Mouse (Mus musculus) liver, embryonic 15.5 days (tissue): ENCODE data around the gene Trmt6. TPM values are rescaled to one million over a fixed set of nuclear protein-coding genes. Genes with fewer than 3 reads are reported as not detected.

Source experiments
- ATAC-seq: fragments of 200-750 bp; cut with Nextera tagmentation; 2 replicates; pipeline ENCODE4 v1.8.0; 2017; ENCODE audit warnings: moderate number of reproducible peaks, mild to moderate bottlenecking, moderate library complexity; ENCODE audit not compliant: insufficient read depth
- H3K27ac ChIP-seq: fragments of 300-500 bp; sonication (generic); replicated peaks from 2 replicates; pipeline ENCODE4 v1.5.1; 2015; ENCODE audit warnings: mild to moderate bottlenecking, inconsistent platforms
- H3K27me3 ChIP-seq: fragments of 300-500 bp; sonication (generic); 2 replicates; pipeline ENCODE4 v1.6.1; 2015; ENCODE audit warnings: mild to moderate bottlenecking, inconsistent platforms
- H3K36me3 ChIP-seq: fragments of 300-500 bp; sonication (generic); replicated peaks from 2 replicates; pipeline ENCODE4 v1.6.1; 2015; ENCODE audit warnings: moderate library complexity, mild to moderate bottlenecking, inconsistent platforms
- H3K4me1 ChIP-seq: fragments of 300-500 bp; sonication (generic); replicated peaks from 2 replicates; pipeline ENCODE4 v1.6.1; 2015; ENCODE audit warnings: inconsistent platforms
- H3K4me2 ChIP-seq: fragments of 300-500 bp; sonication (generic); 2 replicates; pipeline ENCODE4 v1.6.1; 2015; ENCODE audit warnings: moderate library complexity, mild to moderate bottlenecking, inconsistent platforms
- H3K4me3 ChIP-seq: fragments of 300-500 bp; sonication (generic); replicated peaks from 2 replicates; pipeline ENCODE4 v1.5.1; 2015; ENCODE audit warnings: mild to moderate bottlenecking, inconsistent platforms
- H3K9ac ChIP-seq: fragments of 300-500 bp; sonication (generic); 2 replicates; pipeline ENCODE4 v1.6.1; 2015; ENCODE audit warnings: moderate library complexity, mild to moderate bottlenecking, inconsistent platforms
- H3K9me3 ChIP-seq: fragments of 300-500 bp; sonication (generic); replicated peaks from 2 replicates; pipeline ENCODE4 v1.6.1; 2016; ENCODE audit warnings: inconsistent platforms
- WGBS: fragments of 180-500 bp; shearing (Covaris S2); methylation state at CpG from one replicate; pipeline ENCODE4 v1.1.7; 2015; ENCODE audit warnings: mixed read lengths; ENCODE audit not compliant: insufficient replicate concordance; 5-methylcytosine and 5-hydroxymethylcytosine counted together
- polyA plus RNA-seq: library from polyadenylated mRNA; unstranded; fragments of >200 nt; fragmentation: Nextera tagmentation; extraction: Ambion mirVana; gene quantifications from 2 replicates; pipeline ENCODE4 v1.2.1, GENCODE M21; 2015

Trmt6 gene
- 9.9 and 12.9 TPM in 2 replicates for polyA plus RNA-seq

GRCm38 (mm10) chr2:132815608-132816314 lies at the start of gene Trmt6, which contains the start of gene Mcm8:
Trmt6 (minus strand) TSS chr2:132816055.
Mcm8 (plus strand) TSS chr2:132816141.
- H3K27ac ChIP-seq, result peak within 1 kb of the TSS; percentile 89
- H3K27me3 ChIP-seq, result no peaks in the 10 kb centered on the region
- peak within 1 kb of the TSS; percentile 84 for H3K4me3 ChIP-seq
- ATAC-seq, result peak; percentile 97
- peaks cover 26% of the 10 kb centered on the region for H3K4me1 ChIP-seq
- H3K9me3 ChIP-seq, result no peaks in the 10 kb centered on the region
- H3K9ac ChIP-seq, result peak within 1 kb of the TSS; percentile 80
- WGBS, result under 1% methylated on average over 59 of the region's 59 CpGs
- H3K4me2 ChIP-seq, result peak within 1 kb of the TSS; percentile 93
- H3K36me3 ChIP-seq, result peaks cover 15% of the 10 kb centered on the region

GRCm38 (mm10) chr2:132863325-132863724 lies 47.5 kb upstream of the Trmt6 start:
- Histone ChIP-seq H3K27ac (no peak overlapping the region), H3K4me1 (no peaks in the 10 kb centered on the region), H3K4me3 (no peak overlapping the region), H3K36me3 (peaks cover 21% of the 10 kb centered on the region; the same call in 1 of the 2 replicates), H3K9ac (no peak overlapping the region), H3K9me3 (no peaks in the 10 kb centered on the region), H3K4me2 (no peak overlapping the region), H3K27me3 (no peaks in the 10 kb centered on the region)
- ATAC-seq, result no peak
- 76% methylated on average over 2 of the region's 2 CpGs for WGBS

GRCm38 (mm10) chr2:132861456-132861855 lies 45.6 kb upstream of the Trmt6 start:
- Histone ChIP-seq H3K27me3 (no peaks in the 10 kb centered on the region), H3K4me2 (no peak overlapping the region), H3K9me3 (no peaks in the 10 kb centered on the region), H3K4me3 (no peak overlapping the region), H3K4me1 (no peaks in the 10 kb centered on the region), H3K9ac (no peak overlapping the region), H3K27ac (no peak overlapping the region), H3K36me3 (peaks cover 14% of the 10 kb centered on the region; the same call in 1 of the 2 replicates)
- no peak for ATAC-seq
- 74% methylated on average over 2 of the region's 2 CpGs for WGBS

DNA sequence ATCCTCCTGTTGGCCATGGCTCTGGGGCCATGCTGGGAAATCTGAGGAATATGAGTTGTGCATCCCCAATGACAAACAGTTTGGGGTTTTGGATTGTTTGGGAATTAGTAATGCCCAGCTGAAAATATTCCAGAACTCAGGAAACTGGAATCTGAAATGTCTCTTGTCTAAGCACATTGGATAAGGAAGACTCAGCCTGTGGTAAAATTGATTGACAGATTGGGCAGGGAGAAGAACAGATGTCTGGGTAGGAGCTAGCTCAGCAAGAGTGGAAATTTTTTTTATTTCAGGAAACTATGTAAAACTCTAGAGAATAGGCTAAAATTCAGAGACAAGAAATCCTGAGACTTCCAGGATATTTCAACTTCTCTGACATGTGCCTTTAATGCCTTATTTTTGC lies 44.6 kb upstream of the Trmt6 start:
- ATAC-seq, result no peak
- H3K4me2 ChIP-seq, result no peak overlapping the region
- no peaks in the 10 kb centered on the region for H3K27me3 ChIP-seq
- no peaks in the 10 kb centered on the region for H3K4me1 ChIP-seq
- H3K9ac ChIP-seq, result no peak overlapping the region
- H3K27ac ChIP-seq, result no peak overlapping the region
- no peak overlapping the region for H3K4me3 ChIP-seq
- no peaks in the 10 kb centered on the region for H3K9me3 ChIP-seq
- H3K36me3 ChIP-seq, result peaks cover 11% of the 10 kb centered on the region; the same call in 1 of the 2 replicates

DNA sequence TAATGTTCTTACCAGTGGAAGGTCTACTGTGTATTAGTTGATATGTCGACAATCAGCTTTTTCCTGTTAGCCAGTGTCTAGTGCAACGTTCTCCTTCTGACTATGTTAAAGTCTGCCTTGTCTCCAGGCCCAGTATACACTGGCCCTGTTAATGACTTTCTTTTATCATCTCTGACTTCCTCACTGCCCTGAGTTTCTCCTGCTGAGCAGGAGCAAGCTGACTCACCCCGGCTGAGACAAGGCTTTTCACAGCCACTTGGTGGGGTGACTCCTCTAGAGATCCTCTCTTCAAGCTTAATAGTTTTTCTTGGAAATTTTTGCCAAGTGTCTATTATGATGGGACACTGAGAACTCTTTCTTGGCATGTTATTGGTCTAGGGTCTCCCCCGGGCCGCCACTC lies 40.5 kb upstream of the Trmt6 start:
- Histone ChIP-seq H3K9me3 (no peaks in the 10 kb centered on the region), H3K4me1 (peaks cover 9% of the 10 kb centered on the region; the same call in 1 of the 2 replicates), H3K27ac (no peak overlapping the region), H3K4me3 (no peak overlapping the region), H3K9ac (no peak overlapping the region), H3K4me2 (no peak overlapping the region), H3K36me3 (0 out of 2 replicates have a peak, but pooled peaks cover 4% of the 10 kb centered on the region), H3K27me3 (no peaks in the 10 kb centered on the region)
- WGBS, result 55% methylated on average over 5 of the region's 5 CpGs
- ATAC-seq, result no peak

DNA sequence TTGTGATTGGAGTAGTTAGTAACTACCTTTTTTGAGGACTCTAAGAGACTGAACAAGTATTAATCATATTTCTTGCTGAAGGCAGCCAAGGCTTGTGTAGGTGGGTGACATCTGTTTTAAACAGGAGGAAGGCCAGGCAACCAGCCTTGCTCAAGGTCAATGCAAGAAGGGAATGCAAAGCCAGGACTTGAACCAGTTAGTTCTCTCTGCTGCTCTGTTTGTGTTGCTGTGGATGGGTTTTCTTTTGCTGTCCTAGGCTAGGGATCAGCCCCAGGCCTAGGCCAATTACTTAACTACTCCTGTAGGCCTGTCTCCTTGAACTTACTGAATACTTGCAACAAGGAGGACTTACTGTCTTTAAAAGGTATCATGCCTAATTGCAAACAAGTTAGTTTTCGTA lies 37.2 kb upstream of the Trmt6 start:
- no peak overlapping the region for H3K27ac ChIP-seq
- WGBS, result 70% methylated on average over 1 of the region's 1 CpGs
- ATAC-seq, result no peak
- H3K4me1 ChIP-seq, result peaks cover 24% of the 10 kb centered on the region
- no peak overlapping the region for H3K9ac ChIP-seq
- H3K4me2 ChIP-seq, result no peak overlapping the region
- no peak overlapping the region for H3K4me3 ChIP-seq
- H3K27me3 ChIP-seq, result no peaks in the 10 kb centered on the region
- H3K9me3 ChIP-seq, result no peaks in the 10 kb centered on the region
- H3K36me3 ChIP-seq, result peaks cover 14% of the 10 kb centered on the region

DNA sequence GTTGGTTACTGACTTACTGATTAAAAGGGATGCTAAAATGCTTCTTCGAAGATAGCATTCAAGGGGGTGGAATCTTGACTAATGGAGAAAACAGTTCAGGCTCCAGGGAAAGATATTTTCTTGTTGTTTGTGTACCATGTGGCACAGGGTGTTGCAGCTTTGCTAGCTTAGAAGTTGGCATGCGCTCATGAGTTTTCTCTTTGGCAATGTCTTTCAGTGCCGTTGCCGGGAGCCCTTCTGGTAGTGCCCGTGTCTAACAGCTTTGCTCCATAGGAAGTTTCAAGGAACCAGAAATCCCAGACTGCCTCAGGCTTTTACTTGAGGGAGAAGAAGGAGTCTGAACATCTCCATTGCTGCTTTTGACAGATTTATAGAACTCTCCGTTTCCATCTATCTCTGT lies 33.3 kb upstream of the Trmt6 start:
- peaks cover 17% of the 10 kb centered on the region for H3K36me3 ChIP-seq
- no peaks in the 10 kb centered on the region for H3K27me3 ChIP-seq
- H3K9ac ChIP-seq, result no peak overlapping the region
- ATAC-seq, result no peak
- WGBS, result 82% methylated on average over 6 of the region's 6 CpGs
- H3K27ac ChIP-seq, result no peak overlapping the region
- no peaks in the 10 kb centered on the region for H3K9me3 ChIP-seq
- peaks cover 38% of the 10 kb centered on the region for H3K4me1 ChIP-seq
- H3K4me3 ChIP-seq, result no peak overlapping the region
- H3K4me2 ChIP-seq, result no peak overlapping the region

GRCm38 (mm10) chr2:132848361-132848760 lies 32.5 kb upstream of the Trmt6 start:
- H3K27ac ChIP-seq, result 0 out of 2 replicates have a peak overlapping the region, but pooled peaks have one; percentile 11
- no peaks in the 10 kb centered on the region for H3K9me3 ChIP-seq
- no peak overlapping the region for H3K9ac ChIP-seq
- H3K4me3 ChIP-seq, result 0 out of 2 replicates have a peak overlapping the region, but pooled peaks have one; percentile 80
- no peak for ATAC-seq
- 80% methylated on average over 4 of the region's 4 CpGs for WGBS
- peak overlapping the region; percentile 87 for H3K4me2 ChIP-seq
- H3K4me1 ChIP-seq, result peaks cover 38% of the 10 kb centered on the region
- no peaks in the 10 kb centered on the region for H3K27me3 ChIP-seq
- H3K36me3 ChIP-seq, result peaks cover 17% of the 10 kb centered on the region

DNA sequence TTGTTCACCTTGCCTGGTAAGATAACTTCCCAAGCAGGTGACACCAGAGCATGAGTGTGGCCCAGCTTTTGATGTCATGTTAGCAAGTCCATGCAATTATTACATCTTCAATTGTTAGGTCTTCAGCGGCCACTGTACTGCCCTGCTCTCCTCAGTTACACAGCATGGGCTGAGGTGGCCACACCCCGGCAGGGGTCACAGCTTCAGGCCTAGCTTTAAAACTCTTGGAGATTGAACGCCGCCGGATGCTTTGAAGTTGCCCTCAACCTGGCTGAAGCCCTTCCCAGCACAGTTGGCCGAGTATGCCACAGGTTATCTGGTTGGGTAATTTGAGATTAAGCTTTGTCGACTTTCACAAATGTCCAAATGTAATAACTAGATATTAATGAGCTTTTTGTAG lies 31.7 kb upstream of the Trmt6 start:
- H3K9ac ChIP-seq, result peak overlapping the region; percentile 82
- H3K27ac ChIP-seq, result no peak overlapping the region
- peaks cover 38% of the 10 kb centered on the region for H3K4me1 ChIP-seq
- peak overlapping the region; percentile 87 for H3K4me2 ChIP-seq
- peaks cover 21% of the 10 kb centered on the region for H3K36me3 ChIP-seq
- ATAC-seq, result no peak
- H3K4me3 ChIP-seq, result peak overlapping the region; percentile 80
- no peaks in the 10 kb centered on the region for H3K27me3 ChIP-seq
- H3K9me3 ChIP-seq, result no peaks in the 10 kb centered on the region
- 32% methylated on average over 7 of the region's 7 CpGs for WGBS

DNA sequence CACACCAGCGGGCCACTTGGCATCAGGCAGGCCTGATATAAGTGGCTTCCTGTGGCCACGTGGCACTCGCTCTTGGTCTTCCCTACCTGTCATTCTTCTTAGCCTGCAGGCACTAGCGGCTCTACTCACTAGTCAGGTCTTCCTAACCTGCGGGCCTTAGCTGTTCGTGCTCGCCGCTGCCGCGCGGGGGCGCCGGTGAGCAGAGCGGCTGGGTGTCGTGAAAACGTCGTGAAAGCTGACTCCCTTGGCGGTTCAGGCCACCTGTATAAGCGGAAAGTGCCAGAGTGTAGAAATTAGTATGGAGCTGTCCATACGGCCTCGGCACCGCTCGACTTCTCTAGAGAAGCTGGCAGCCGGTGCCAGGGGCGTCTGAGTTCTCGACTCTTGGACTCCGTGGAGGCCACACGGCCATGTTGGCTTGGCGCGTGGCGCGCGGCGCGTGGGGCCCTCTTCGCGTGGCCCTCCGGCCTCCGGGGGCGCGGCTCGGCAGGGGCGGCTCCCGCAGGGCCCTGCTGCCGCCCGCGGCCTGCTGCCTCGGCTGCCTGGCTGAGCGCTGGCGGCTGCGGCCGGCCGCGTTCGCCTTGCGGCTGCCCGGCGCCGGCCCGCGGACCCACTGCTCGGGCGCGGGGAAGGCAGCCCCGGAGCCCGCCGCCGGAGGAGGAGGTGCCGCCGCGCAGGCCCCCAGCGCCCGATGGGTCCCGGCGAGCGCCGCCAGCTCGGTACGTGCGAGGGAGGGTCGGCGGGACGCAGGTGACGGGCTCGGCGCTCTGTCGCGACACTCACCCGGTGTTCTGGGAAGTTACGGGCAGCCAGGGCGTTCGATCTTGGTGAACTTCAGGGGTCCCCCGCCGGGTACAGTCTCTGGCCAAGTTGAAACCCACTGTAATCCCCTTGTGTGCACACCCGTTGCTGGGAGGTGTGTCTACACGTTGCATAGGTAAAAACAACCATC lies 30.8 kb upstream of the Trmt6 start, which contains the start of gene Crls1:
Crls1 (plus strand) TSS at position 260 of the 952 bp plus-strand sequence.
- WGBS, result under 1% methylated on average over 96 of the region's 96 CpGs
- H3K36me3 ChIP-seq, result peaks cover 23% of the 10 kb centered on the region
- H3K27ac ChIP-seq, result peak within 1 kb of the TSS; percentile 78

DNA sequence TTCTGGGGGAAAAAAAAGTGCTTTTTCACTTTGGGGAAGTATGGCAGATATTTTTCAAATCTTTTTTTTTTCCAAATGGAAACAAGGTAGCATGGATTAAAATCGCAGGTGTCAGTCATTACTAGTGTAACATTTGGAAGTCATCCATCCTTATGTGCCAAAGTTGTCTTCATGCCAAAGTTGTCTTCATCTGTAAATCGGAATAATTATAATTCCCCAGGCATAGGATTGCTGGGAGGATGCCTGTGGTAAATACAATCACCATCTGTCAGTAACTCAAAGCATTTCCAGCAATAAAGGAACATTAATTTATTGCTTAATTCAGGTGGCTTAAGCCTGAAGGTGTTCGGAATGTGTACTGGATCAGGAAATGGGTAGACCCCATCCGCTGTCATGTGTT lies 25.2 kb upstream of the Trmt6 start:
- Histone ChIP-seq H3K27ac (no peak overlapping the region), H3K9ac (no peak overlapping the region), H3K4me2 (no peak overlapping the region), H3K27me3 (no peaks in the 10 kb centered on the region), H3K36me3 (peaks cover 30% of the 10 kb centered on the region), H3K4me3 (no peak overlapping the region), H3K9me3 (no peaks in the 10 kb centered on the region), H3K4me1 (no peaks in the 10 kb centered on the region)
- 77% methylated on average over 4 of the region's 4 CpGs for WGBS
- ATAC-seq, result no peak

More for the DNA sequence above, 30.8 kb upstream of the Trmt6 start, which contains the start of gene Crls1:
- Histone ChIP-seq H3K9ac (peak within 1 kb of the TSS; percentile 82), H3K4me3 (peak within 1 kb of the TSS; percentile 80), H3K9me3 (no peaks in the 10 kb centered on the region), H3K4me2 (peak within 1 kb of the TSS; percentile 87), H3K4me1 (peaks cover 32% of the 10 kb centered on the region), H3K27me3 (no peaks in the 10 kb centered on the region)
- peak; percentile 89 for ATAC-seq
